25 mouse cellular contexts compared by ENCODE assay signal in the genomic region with DNA sequence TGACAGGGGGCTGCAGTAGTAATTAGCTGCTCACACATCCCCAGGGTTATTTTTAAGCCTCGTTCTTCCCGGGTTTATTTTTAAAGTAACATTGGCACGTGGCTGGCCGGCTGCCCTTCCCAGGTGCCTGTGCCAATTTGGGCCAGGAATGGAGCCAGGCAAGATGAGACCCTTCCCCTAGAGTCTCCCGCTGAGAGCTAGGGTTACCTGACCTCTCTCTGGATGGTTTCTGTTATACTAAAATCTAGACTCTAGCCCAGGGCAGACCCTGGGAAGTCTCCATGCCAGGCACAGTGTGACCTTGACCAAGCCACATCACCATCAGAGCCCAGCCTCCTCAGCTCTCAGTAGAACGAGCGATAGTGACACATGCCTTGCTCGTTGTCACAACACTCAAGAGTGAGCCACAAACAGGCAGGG. TPM values are rescaled to one million over a fixed set of nuclear protein-coding genes. Genes with fewer than 3 reads are reported as not detected.
DNase-seq lines count a peak whose midpoint lies in the region; ATAC-seq and TF ChIP-seq lines count a peak whose summit lies in the region.
"Had no signal": no experiment of that assay in that cellular context is flagged by ENCODE, and none has a peak within 500 bp of the region (broad histone marks: within the 10 kb centered on the region; RNA-seq: fewer than 3 reads in every experiment).

No protein-coding gene starts in this region.

- TF ChIP-seq CTCF in heart, adult 2 months (IDR thresholded peaks at IDR 0.05), result no peak

- 42% methylated on average over 8 of the region's 8 CpGs for WGBS in heart, adult 2 months
- WGBS in heart, embryonic 14.5 days, result 26% methylated on average over 8 of the region's 8 CpGs
- 85% methylated on average over 8 of the region's 8 CpGs for WGBS in midbrain, embryonic 10.5 days
- WGBS in forebrain, embryonic 15.5 days, result 56% methylated on average over 8 of the region's 8 CpGs

- H3K27ac ChIP-seq in heart, adult 2 months, result peak overlapping the region; percentile 92
- H3K27ac ChIP-seq in heart, embryonic 14.5 days (replicated peaks in 1 of 2; ENCODE audit: control insufficient read depth in 1 of 2, insufficient read depth in 1 of 2, low read depth in 2 of 2, low read length in 2 of 2), result peak overlapping the region; percentile 96
- no peak overlapping the region for H3K27ac ChIP-seq in midbrain, embryonic 10.5 days (replicated peaks)
- H3K27ac ChIP-seq in forebrain, embryonic 15.5 days (replicated peaks), result no peak overlapping the region
- H3K27ac ChIP-seq: embryonic facial prominence, embryonic 10.5 days; forebrain, embryonic 12.5 days; hindbrain, embryonic 10.5 days; limb, embryonic 13.5 days; liver, embryonic 13.5 days; midbrain, embryonic 13.5 days; stomach, embryonic 15.5 days had no signal

- TF ChIP-seq POLR2A in heart, adult 2 months (IDR thresholded peaks at IDR 0.05; ENCODE audit: insufficient read depth, low read depth, low read length), result 0 out of 2 replicates have a peak, but pooled peaks have one; percentile 38

- H3K9me3 ChIP-seq in heart, embryonic 14.5 days (ENCODE audit: control insufficient read depth, low read length), result no peaks in the 10 kb centered on the region
- no peaks in the 10 kb centered on the region for H3K9me3 ChIP-seq in midbrain, embryonic 10.5 days (replicated peaks)
- H3K9me3 ChIP-seq in forebrain, embryonic 15.5 days, result no peaks in the 10 kb centered on the region
- H3K9me3 ChIP-seq: embryonic facial prominence, embryonic 10.5 days; forebrain, embryonic 12.5 days; hindbrain, embryonic 10.5 days; limb, embryonic 13.5 days; liver, embryonic 13.5 days; midbrain, embryonic 13.5 days; stomach, embryonic 15.5 days had no signal

- H3K79me2 ChIP-seq in heart, adult 2 months (replicated peaks; ENCODE audit: control insufficient read depth, insufficient read depth, low read length), result no peaks in the 10 kb centered on the region

- no peak overlapping the region; the same call in 1 of the 2 replicates for H3K9ac ChIP-seq in heart, adult 2 months (ENCODE audit: low read depth, low read length)
- H3K9ac ChIP-seq in heart, embryonic 14.5 days (ENCODE audit: low read length), result peak overlapping the region; percentile 44
- no peak overlapping the region for H3K9ac ChIP-seq in forebrain, embryonic 15.5 days (replicated peaks)
- H3K9ac ChIP-seq: forebrain, embryonic 12.5 days; limb, embryonic 13.5 days; liver, embryonic 13.5 days; lung, embryonic 14.5 days; midbrain, embryonic 13.5 days; stomach, embryonic 15.5 days had no signal

- H3K4me3 ChIP-seq in heart, adult 2 months, result no peak overlapping the region
- no peak overlapping the region for H3K4me3 ChIP-seq in heart, embryonic 14.5 days (ENCODE audit: control insufficient read depth in 1 of 2, insufficient read depth in 1 of 2, low read depth in 1 of 2, low read length in 2 of 2)
- H3K4me3 ChIP-seq in midbrain, embryonic 10.5 days, result no peak overlapping the region
- H3K4me3 ChIP-seq in forebrain, embryonic 15.5 days, result no peak overlapping the region
- H3K4me3 ChIP-seq: embryonic facial prominence, embryonic 10.5 days; forebrain, embryonic 12.5 days; hindbrain, embryonic 10.5 days; limb, embryonic 13.5 days; liver, embryonic 13.5 days; midbrain, embryonic 13.5 days; stomach, embryonic 15.5 days had no signal

- no peaks in the 10 kb centered on the region for H3K27me3 ChIP-seq in heart, adult 2 months (ENCODE audit: control insufficient read depth, insufficient read depth, low read length)
- no peaks in the 10 kb centered on the region for H3K27me3 ChIP-seq in heart, embryonic 14.5 days (ENCODE audit: control insufficient read depth, insufficient read depth, low read length)
- no peaks in the 10 kb centered on the region for H3K27me3 ChIP-seq in midbrain, embryonic 10.5 days (ENCODE audit: low read depth, poor library complexity, severe bottlenecking)
- H3K27me3 ChIP-seq in forebrain, embryonic 15.5 days, result no peaks in the 10 kb centered on the region
- H3K27me3 ChIP-seq: forebrain, embryonic 12.5 days; stomach, embryonic 15.5 days had no signal

- intact Hi-C loops in heart, adult 2 months (cut with DNase I), result loop anchor here (2.0 kb wide), 1 partner anchor 16 kb away; a partner anchor contains a TSS

- 0 out of 2 replicates have a peak overlapping the region, but pooled peaks have one; percentile 12 for H3K4me2 ChIP-seq in heart, embryonic 14.5 days (ENCODE audit: low read length)
- no peak overlapping the region for H3K4me2 ChIP-seq in forebrain, embryonic 15.5 days (replicated peaks)
- H3K4me2 ChIP-seq: forebrain, embryonic 12.5 days; limb, embryonic 13.5 days; liver, embryonic 13.5 days; lung, embryonic 14.5 days; midbrain, embryonic 13.5 days; stomach, embryonic 15.5 days had no signal

- peak; percentile 32 for ATAC-seq in heart, embryonic 14.5 days (ENCODE audit: insufficient number of reproducible peaks, insufficient read depth, low FRiP score, low read depth)
- ATAC-seq in forebrain, embryonic 15.5 days (replicated peaks), result no peak
- ATAC-seq: midbrain, embryonic 13.5 days had no signal

- peak; percentile 59 to 78 for DNase-seq in heart, adult 18-20 months
- DNase-seq in heart, adult 8-10 months (ENCODE audit: low spot score), result no peak
- peak in 1 of 2 experiments; percentile 64 for DNase-seq in heart, adult 2 months
- peak; percentile 74 for DNase-seq in heart, postnatal 4 days
- no peak for DNase-seq in midbrain, embryonic 10.5 days (ENCODE audit: low spot score)
- DNase-seq in urinary bladder, postnatal 14 days (ENCODE audit: low spot score), result no peak
- DNase-seq: gastrocnemius, postnatal 14 days; kidney, adult 11 months; liver, embryonic 13.5 days; lung, embryonic 14.5 days; lung, postnatal 4 days; right cerebral cortex, postnatal 25 days; thymus, adult 18-20 months had no signal

- H3K36me3 ChIP-seq in heart, adult 2 months (ENCODE audit: control insufficient read depth, insufficient read depth, low read length), result no peaks in the 10 kb centered on the region
- no peaks in the 10 kb centered on the region for H3K36me3 ChIP-seq in heart, embryonic 14.5 days (ENCODE audit: control insufficient read depth, insufficient read depth, low read length)
- H3K36me3 ChIP-seq in midbrain, embryonic 10.5 days, result no peaks in the 10 kb centered on the region
- no peaks in the 10 kb centered on the region for H3K36me3 ChIP-seq in forebrain, embryonic 15.5 days
- H3K36me3 ChIP-seq: embryonic facial prominence, embryonic 10.5 days; forebrain, embryonic 12.5 days; hindbrain, embryonic 10.5 days; limb, embryonic 13.5 days; liver, embryonic 13.5 days; midbrain, embryonic 13.5 days; stomach, embryonic 15.5 days had no signal

- TF ChIP-seq EP300 in heart, adult 2 months (IDR thresholded peaks at IDR 0.05; ENCODE audit: insufficient read depth, low read depth, low read length), result peak; percentile 47; the same call in 1 of the 2 replicates

- peaks cover 9% of the 10 kb centered on the region for H3K4me1 ChIP-seq in heart, adult 2 months (ENCODE audit: control insufficient read depth, insufficient read depth, low read length)
- H3K4me1 ChIP-seq in heart, embryonic 14.5 days (ENCODE audit: control insufficient read depth in 2 of 2, insufficient read depth in 2 of 2, low read length in 2 of 2), result peaks cover 49 to 53% of the 10 kb centered on the region in 2 experiments
- peaks cover 19% of the 10 kb centered on the region for H3K4me1 ChIP-seq in midbrain, embryonic 10.5 days
- peaks cover 14% of the 10 kb centered on the region for H3K4me1 ChIP-seq in forebrain, embryonic 15.5 days
- H3K4me1 ChIP-seq: forebrain, embryonic 12.5 days; limb, embryonic 13.5 days; liver, embryonic 13.5 days had no signal

RNA-seq across cellular contexts. Expression of a gene that starts 16.8 kb away (rescaled TPM):
- 100 to 1,000 TPM; 237 to 244 TPM for total RNA-seq in heart, adult 18-20 months (2021)
- 100 to 1,000 TPM; 268 to 282 (median 276) TPM for total RNA-seq in heart, adult 8-10 months (2022)
- 100 to 1,000 TPM; 259 to 300 TPM for total RNA-seq in heart, adult 2 months (2021)
- polyA plus RNA-seq in heart, adult 2 months (2012; rRNA removed), result 382 and 432 TPM in 2 replicates
- 30.2 and 40.3 TPM in 2 replicates for polyA plus RNA-seq in heart, embryonic 14.5 days (2014; fragmentation: Nextera tagmentation; extraction: Ambion mirVana)
- 100 to 1,000 TPM; 145 TPM for total RNA-seq in heart, postnatal 4 days (2021)
- 0.12 and 0.27 TPM in 2 replicates for polyA plus RNA-seq in midbrain, embryonic 10.5 days (2016; fragmentation: Nextera tagmentation; extraction: Ambion mirVana)
- 2.3 and 3.1 TPM in 2 replicates for polyA plus RNA-seq in forebrain, embryonic 15.5 days (2015; fragmentation: Nextera tagmentation; extraction: Ambion mirVana)

RNA-seq across cellular contexts. Expression of a gene that starts 43.0 kb away (rescaled TPM):
- total RNA-seq in heart, adult 18-20 months (2021), result 10 to 100 TPM; 44.7 to 51.8 TPM
- total RNA-seq in heart, adult 8-10 months (2022), result 10 to 100 TPM; 48.3 to 60.9 (median 54.9) TPM
- total RNA-seq in heart, adult 2 months (2021), result 10 to 100 TPM; 47.2 to 49.9 TPM
- 119 and 154 TPM in 2 replicates for polyA plus RNA-seq in heart, adult 2 months (2012; rRNA removed)
- 27.3 and 29.6 TPM in 2 replicates for polyA plus RNA-seq in heart, embryonic 14.5 days (2014; fragmentation: Nextera tagmentation; extraction: Ambion mirVana)
- 10 to 100 TPM; 35.1 to 38.5 TPM for total RNA-seq in heart, postnatal 4 days (2021)
- polyA plus RNA-seq in midbrain, embryonic 10.5 days (2016; fragmentation: Nextera tagmentation; extraction: Ambion mirVana), result 26.7 and 30.3 TPM in 2 replicates
- polyA plus RNA-seq in forebrain, embryonic 15.5 days (2015; fragmentation: Nextera tagmentation; extraction: Ambion mirVana), result 28.0 and 31.1 TPM in 2 replicates

RNA-seq across cellular contexts. Expression of a gene that starts 59.1 kb away (rescaled TPM):
- total RNA-seq in heart, adult 18-20 months (2021), result not detected
- not detected for total RNA-seq in heart, adult 8-10 months (2022)
- not detected for total RNA-seq in heart, adult 2 months (2021)
- polyA plus RNA-seq in heart, adult 2 months (2012; rRNA removed), result 0.56 TPM in 1 of 2 replicates, not detected in the other
- not detected in 2 replicates for polyA plus RNA-seq in heart, embryonic 14.5 days (2014; fragmentation: Nextera tagmentation; extraction: Ambion mirVana)
- not detected for total RNA-seq in heart, postnatal 4 days (2021)
- not detected in 2 replicates for polyA plus RNA-seq in midbrain, embryonic 10.5 days (2016; fragmentation: Nextera tagmentation; extraction: Ambion mirVana)
- not detected in 2 replicates for polyA plus RNA-seq in forebrain, embryonic 15.5 days (2015; fragmentation: Nextera tagmentation; extraction: Ambion mirVana)
- total RNA-seq: gastrocnemius, postnatal 14 days; layer of hippocampus, postnatal 10 days had no signal
- polyA plus RNA-seq: embryonic facial prominence, embryonic 10.5 days; forebrain, embryonic 12.5 days; hindbrain, embryonic 10.5 days; kidney, embryonic 16.5 days; large intestine, adult 2 months; liver, embryonic 13.5 days; lung, embryonic 14.5 days; midbrain, embryonic 13.5 days; neural tube, embryonic 14.5 days; stomach, embryonic 15.5 days had no signal

Comparison
In these comparisons a context has a peak if more than half of its experiments do, and no peak if none do; other contexts are left out.
1. DNase-seq: peak in heart, adult 18-20 months (2 of 2) and heart, postnatal 4 days (single experiment); none in heart, adult 8-10 months (single experiment), midbrain, embryonic 10.5 days (single experiment) and urinary bladder, postnatal 14 days (single experiment).
2. H3K27ac ChIP-seq: peak in heart, adult 2 months (single experiment) and heart, embryonic 14.5 days (2 of 2); none in midbrain, embryonic 10.5 days (single experiment) and forebrain, embryonic 15.5 days (single experiment).